Mouse (Mus musculus): ENCODE data around the gene Ngrn. TPM values are rescaled to one million over a fixed set of nuclear protein-coding genes. Genes with fewer than 3 reads are reported as not detected.

Gene Ngrn
- polyA plus RNA-seq, 1 experiment from 2014 or later: 50.2 TPM

GRCm38 (mm10) chr7:80227065-80227464, 34.0 kb upstream of the Ngrn start:
- DNase-seq (ENCODE audit: low spot score): no peak
- 92% methylated on average over 4 of the region's 4 CpGs for WGBS
- Histone ChIP-seq H3K4me3 (ENCODE audit: low read depth, low read length) (no peak overlapping the region), H3K27me3 (ENCODE audit: control insufficient read depth, insufficient read depth, low read length) (no peaks in the 10 kb centered on the region), H3K36me3 (replicated peaks; ENCODE audit: control insufficient read depth, insufficient read depth, low read depth, low read length) (peaks cover 10% of the 10 kb centered on the region), H3K9ac (replicated peaks; ENCODE audit: low read length) (no peak overlapping the region), H3K4me1 (ENCODE audit: control insufficient read depth, insufficient read depth, low read length) (no peaks in the 10 kb centered on the region), H3K27ac (replicated peaks; ENCODE audit: low read depth, low read length) (no peak overlapping the region), H3K4me2 (ENCODE audit: low read depth, low read length) (no peak overlapping the region), H3K9me3 (replicated peaks; ENCODE audit: control insufficient read depth, low read length) (no peaks in the 10 kb centered on the region)
- no peak for ATAC-seq (replicated peaks; ENCODE audit: insufficient number of reproducible peaks, low FRiP score, low TSS enrichment, low read depth)

GRCm38 (mm10) chr7:80230196-80230595, 30.8 kb upstream of the Ngrn start:
- whole genome bisulfite sequencing: 68% methylated on average over 6 of the region's 6 CpGs

GRCm38 (mm10) chr7:80231971-80232488, 29.0 kb upstream of the Ngrn start:
- Histone ChIP-seq H3K9ac (replicated peaks; ENCODE audit: low read length) (peak overlapping the region; percentile 54), H3K27me3 (ENCODE audit: control insufficient read depth, insufficient read depth, low read length) (no peaks in the 10 kb centered on the region), H3K36me3 (replicated peaks; ENCODE audit: control insufficient read depth, insufficient read depth, low read depth, low read length) (no peaks in the 10 kb centered on the region), H3K4me1 (ENCODE audit: control insufficient read depth, insufficient read depth, low read length) (no peaks in the 10 kb centered on the region), H3K9me3 (replicated peaks; ENCODE audit: control insufficient read depth, low read length) (no peaks in the 10 kb centered on the region), H3K4me3 (ENCODE audit: low read depth, low read length) (peak overlapping the region; percentile 64), H3K27ac (replicated peaks; ENCODE audit: low read depth, low read length) (no peak overlapping the region), H3K4me2 (ENCODE audit: low read depth, low read length) (peak overlapping the region; percentile 77)
- DNase-seq (ENCODE audit: low spot score) (peak; percentile 49), ATAC-seq (replicated peaks; ENCODE audit: insufficient number of reproducible peaks, low FRiP score, low TSS enrichment, low read depth) (peak; percentile 6)
- WGBS: under 1% methylated on average over 29 of the region's 29 CpGs

More at GRCm38 (mm10) chr7:80230196-80230595, 30.8 kb upstream of the Ngrn start:
- DNase-seq (ENCODE audit: low spot score) (no peak), ATAC-seq (replicated peaks; ENCODE audit: insufficient number of reproducible peaks, low FRiP score, low TSS enrichment, low read depth) (no peak)
- H3K4me1 ChIP-seq (ENCODE audit: control insufficient read depth, insufficient read depth, low read length): no peaks in the 10 kb centered on the region
- H3K36me3 ChIP-seq (replicated peaks; ENCODE audit: control insufficient read depth, insufficient read depth, low read depth, low read length): peaks cover 1% of the 10 kb centered on the region; the same call in 1 of the 2 replicates
- no peaks in the 10 kb centered on the region for H3K9me3 ChIP-seq (replicated peaks; ENCODE audit: control insufficient read depth, low read length)
- no peaks in the 10 kb centered on the region for H3K27me3 ChIP-seq (ENCODE audit: control insufficient read depth, insufficient read depth, low read length)
- H3K4me2 ChIP-seq (ENCODE audit: low read depth, low read length): no peak overlapping the region
- no peak overlapping the region for H3K27ac ChIP-seq (replicated peaks; ENCODE audit: low read depth, low read length)
- H3K4me3 ChIP-seq (ENCODE audit: low read depth, low read length): no peak overlapping the region
- H3K9ac ChIP-seq (replicated peaks; ENCODE audit: low read length): no peak overlapping the region

GRCm38 (mm10) chr7:80232489-80233029, 28.5 kb upstream of the Ngrn start, which contains the start of the genes Cib1 and Gdpgp1:
Cib1 (minus strand) TSS chr7:80232813.
Gdpgp1 (plus strand) TSS chr7:80232865.
- no peak within 1 kb of the TSS for H3K27ac ChIP-seq (replicated peaks; ENCODE audit: low read depth, low read length)
- DNase-seq (ENCODE audit: low spot score) (peak; percentile 99), ATAC-seq (replicated peaks; ENCODE audit: insufficient number of reproducible peaks, low FRiP score, low TSS enrichment, low read depth) (peak; percentile 98)
- H3K27me3 ChIP-seq (ENCODE audit: control insufficient read depth, insufficient read depth, low read length): no peaks in the 10 kb centered on the region
- H3K4me1 ChIP-seq (ENCODE audit: control insufficient read depth, insufficient read depth, low read length): no peaks in the 10 kb centered on the region
- peak within 1 kb of the TSS; percentile 64 for H3K4me3 ChIP-seq (ENCODE audit: low read depth, low read length)
- H3K4me2 ChIP-seq (ENCODE audit: low read depth, low read length): peak within 1 kb of the TSS; percentile 77
- WGBS: under 1% methylated on average over 56 of the region's 56 CpGs
- H3K9me3 ChIP-seq (replicated peaks; ENCODE audit: control insufficient read depth, low read length): no peaks in the 10 kb centered on the region
- H3K9ac ChIP-seq (replicated peaks; ENCODE audit: low read length): peak within 1 kb of the TSS; percentile 56
- H3K36me3 ChIP-seq (replicated peaks; ENCODE audit: control insufficient read depth, insufficient read depth, low read depth, low read length): no peaks in the 10 kb centered on the region

GRCm38 (mm10) chr7:80233799-80234198, 27.2 kb upstream of the Ngrn start:
- Histone ChIP-seq H3K27me3 (ENCODE audit: control insufficient read depth, insufficient read depth, low read length) (no peaks in the 10 kb centered on the region), H3K36me3 (replicated peaks; ENCODE audit: control insufficient read depth, insufficient read depth, low read depth, low read length) (no peaks in the 10 kb centered on the region), H3K27ac (replicated peaks; ENCODE audit: low read depth, low read length) (no peak overlapping the region), H3K4me3 (ENCODE audit: low read depth, low read length) (no peak overlapping the region), H3K4me2 (ENCODE audit: low read depth, low read length) (peak overlapping the region; percentile 24; the same call in 1 of the 2 replicates), H3K4me1 (ENCODE audit: control insufficient read depth, insufficient read depth, low read length) (no peaks in the 10 kb centered on the region), H3K9me3 (replicated peaks; ENCODE audit: control insufficient read depth, low read length) (no peaks in the 10 kb centered on the region), H3K9ac (replicated peaks; ENCODE audit: low read length) (no peak overlapping the region)
- ATAC-seq (replicated peaks; ENCODE audit: insufficient number of reproducible peaks, low FRiP score, low TSS enrichment, low read depth) (no peak), DNase-seq (ENCODE audit: low spot score) (no peak)
- WGBS: 82% methylated on average over 9 of the region's 9 CpGs

GRCm38 (mm10) chr7:80238542-80238941, 22.5 kb upstream of the Ngrn start:
- no peaks in the 10 kb centered on the region for H3K9me3 ChIP-seq (replicated peaks; ENCODE audit: control insufficient read depth, low read length)
- DNase-seq (ENCODE audit: low spot score) (no peak), ATAC-seq (replicated peaks; ENCODE audit: insufficient number of reproducible peaks, low FRiP score, low TSS enrichment, low read depth) (no peak)
- 94% methylated on average over 10 of the region's 10 CpGs for WGBS
- no peak overlapping the region for H3K4me2 ChIP-seq (ENCODE audit: low read depth, low read length)
- no peaks in the 10 kb centered on the region for H3K36me3 ChIP-seq (replicated peaks; ENCODE audit: control insufficient read depth, insufficient read depth, low read depth, low read length)
- H3K27me3 ChIP-seq (ENCODE audit: control insufficient read depth, insufficient read depth, low read length): no peaks in the 10 kb centered on the region
- H3K27ac ChIP-seq (replicated peaks; ENCODE audit: low read depth, low read length): no peak overlapping the region
- no peak overlapping the region for H3K4me3 ChIP-seq (ENCODE audit: low read depth, low read length)
- no peak overlapping the region for H3K9ac ChIP-seq (replicated peaks; ENCODE audit: low read length)
- H3K4me1 ChIP-seq (ENCODE audit: control insufficient read depth, insufficient read depth, low read length): no peaks in the 10 kb centered on the region

GRCm38 (mm10) chr7:80241661-80242060, 19.4 kb upstream of the Ngrn start:
- Histone ChIP-seq H3K4me3 (ENCODE audit: low read depth, low read length) (no peak overlapping the region), H3K9me3 (replicated peaks; ENCODE audit: control insufficient read depth, low read length) (no peaks in the 10 kb centered on the region), H3K36me3 (replicated peaks; ENCODE audit: control insufficient read depth, insufficient read depth, low read depth, low read length) (no peaks in the 10 kb centered on the region), H3K27ac (replicated peaks; ENCODE audit: low read depth, low read length) (no peak overlapping the region), H3K4me1 (ENCODE audit: control insufficient read depth, insufficient read depth, low read length) (no peaks in the 10 kb centered on the region), H3K27me3 (ENCODE audit: control insufficient read depth, insufficient read depth, low read length) (no peaks in the 10 kb centered on the region), H3K9ac (replicated peaks; ENCODE audit: low read length) (no peak overlapping the region), H3K4me2 (ENCODE audit: low read depth, low read length) (no peak overlapping the region)
- WGBS: 87% methylated on average over 4 of the region's 4 CpGs
- DNase-seq (ENCODE audit: low spot score) (no peak), ATAC-seq (replicated peaks; ENCODE audit: insufficient number of reproducible peaks, low FRiP score, low TSS enrichment, low read depth) (no peak)

- Histone ChIP-seq H3K9me3 (replicated peaks; ENCODE audit: control insufficient read depth, low read length) (no peaks in the 10 kb centered on the region), H3K9ac (replicated peaks; ENCODE audit: low read length) (no peak overlapping the region), H3K4me1 (ENCODE audit: control insufficient read depth, insufficient read depth, low read length) (no peaks in the 10 kb centered on the region), H3K27me3 (ENCODE audit: control insufficient read depth, insufficient read depth, low read length) (no peaks in the 10 kb centered on the region), H3K4me3 (ENCODE audit: low read depth, low read length) (no peak overlapping the region), H3K4me2 (ENCODE audit: low read depth, low read length) (no peak overlapping the region), H3K36me3 (replicated peaks; ENCODE audit: control insufficient read depth, insufficient read depth, low read depth, low read length) (no peaks in the 10 kb centered on the region), H3K27ac (replicated peaks; ENCODE audit: low read depth, low read length) (no peak overlapping the region)
- DNase-seq (ENCODE audit: low spot score): no peak
- ATAC-seq (replicated peaks; ENCODE audit: insufficient number of reproducible peaks, low FRiP score, low TSS enrichment, low read depth): no peak
- WGBS: 88% methylated on average over 4 of the region's 4 CpGs
These were observed 16.2 kb upstream of the Ngrn start for GRCm38 (mm10) chr7:80244851-80245250.
